Mouse (Mus musculus) forebrain, embryonic 16.5 days (tissue): Measurements from ENCODE around the gene Epsti1. TPM values are rescaled to one million over a fixed set of nuclear protein-coding genes. Genes with fewer than 3 reads are reported as not detected.

Source experiments
- ATAC-seq: fragments of 200-750 bp; cut with Nextera tagmentation; 2 replicates; pipeline ENCODE4 v1.8.0; 2017; ENCODE audit warnings: mild to moderate bottlenecking, moderate library complexity
- H3K27ac ChIP-seq: fragments of 300-500 bp; sonication (generic); 2 replicates; pipeline ENCODE4 v1.5.1; 2014; ENCODE audit warnings: low read length, control low read depth
- H3K27me3 ChIP-seq: fragments of 300-500 bp; sonication (generic); replicated peaks from 2 replicates; pipeline ENCODE4 v1.6.1; 2014; ENCODE audit warnings: low read length; ENCODE audit not compliant: control insufficient read depth, insufficient read depth
- H3K36me3 ChIP-seq: fragments of 300-500 bp; sonication (generic); 2 replicates; pipeline ENCODE4 v1.6.1; 2014; ENCODE audit not compliant: control insufficient read depth, insufficient read depth
- H3K4me1 ChIP-seq: fragments of 300-500 bp; sonication (generic); replicated peaks from 2 replicates; pipeline ENCODE4 v1.6.1; 2014; ENCODE audit warnings: low read length; ENCODE audit not compliant: control insufficient read depth, insufficient read depth
- H3K4me2 ChIP-seq: fragments of 300-500 bp; sonication (generic); 2 replicates; pipeline ENCODE4 v1.6.1; 2014; ENCODE audit warnings: mild to moderate bottlenecking, low read length, control low read depth
- H3K4me3 ChIP-seq: fragments of 300-500 bp; sonication (generic); replicated peaks from 2 replicates; pipeline ENCODE4 v1.5.1; 2014; ENCODE audit warnings: mild to moderate bottlenecking, low read length, control low read depth
- H3K9ac ChIP-seq: fragments of 300-500 bp; sonication (generic); replicated peaks from 2 replicates; pipeline ENCODE4 v1.6.1; 2014; ENCODE audit warnings: low read depth, low read length, control low read depth
- H3K9me3 ChIP-seq: fragments of 300-500 bp; sonication (generic); 2 replicates; pipeline ENCODE4 v1.6.1; 2016; ENCODE audit warnings: low read length; ENCODE audit not compliant: control insufficient read depth
- WGBS: fragments of 180-500 bp; shearing (Covaris S2); extraction: QIAGEN DNeasy Blood & Tissue Kit; methylation state at CpG from one replicate; pipeline ENCODE4 v1.1.7; 2014; 5-methylcytosine and 5-hydroxymethylcytosine counted together
- polyA plus RNA-seq: library from polyadenylated mRNA; unstranded; fragments of >200 nt; fragmentation: Nextera tagmentation; extraction: Ambion mirVana; gene quantifications from 2 replicates; pipeline ENCODE4 v1.2.1, GENCODE M21; 2015

Epsti1 gene
- polyA plus RNA-seq, result 0.30 and 0.33 TPM in 2 replicates

DNA sequence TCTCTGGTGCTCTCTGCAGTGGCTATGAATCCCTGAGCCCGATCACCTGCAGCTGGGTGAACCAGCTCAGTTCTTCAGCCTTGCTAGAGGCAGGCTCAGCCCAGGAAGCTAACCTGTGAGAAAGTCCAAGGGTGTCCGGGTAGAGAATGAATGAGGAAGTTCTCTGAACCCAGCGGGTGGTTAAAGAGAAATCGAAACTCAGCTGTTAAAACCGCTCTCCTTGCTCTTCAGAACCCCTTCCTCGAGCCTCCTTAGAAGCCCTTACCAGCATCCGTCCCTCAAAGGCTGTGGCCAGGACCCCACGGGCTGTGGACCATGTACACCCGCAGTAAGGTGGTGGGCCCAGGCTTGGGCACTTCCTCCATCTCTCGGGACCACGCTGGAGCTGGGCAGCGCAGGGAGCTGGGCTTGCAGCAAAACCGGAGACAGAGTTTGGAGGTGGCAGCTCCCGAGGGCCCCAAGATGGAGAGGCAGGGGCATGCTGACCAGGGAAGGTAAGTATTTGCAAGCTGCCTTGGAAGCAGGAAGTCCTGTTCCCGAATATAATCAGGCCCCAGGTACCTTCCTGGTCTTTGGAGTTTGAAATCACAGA is at the start of gene Epsti1:
Epsti1 (plus strand) TSS at position 69 of the 592 bp plus-strand sequence.
- no peak for ATAC-seq
- no peaks in the 10 kb centered on the region for H3K36me3 ChIP-seq
- no peaks in the 10 kb centered on the region for H3K27me3 ChIP-seq
- H3K4me2 ChIP-seq, result no peak within 1 kb of the TSS
- no peak within 1 kb of the TSS for H3K4me3 ChIP-seq
- no peak within 1 kb of the TSS for H3K27ac ChIP-seq
- no peaks in the 10 kb centered on the region for H3K4me1 ChIP-seq
- H3K9me3 ChIP-seq, result no peaks in the 10 kb centered on the region
- no peak within 1 kb of the TSS for H3K9ac ChIP-seq
- WGBS, result 69% methylated on average over 15 of the region's 15 CpGs

DNA sequence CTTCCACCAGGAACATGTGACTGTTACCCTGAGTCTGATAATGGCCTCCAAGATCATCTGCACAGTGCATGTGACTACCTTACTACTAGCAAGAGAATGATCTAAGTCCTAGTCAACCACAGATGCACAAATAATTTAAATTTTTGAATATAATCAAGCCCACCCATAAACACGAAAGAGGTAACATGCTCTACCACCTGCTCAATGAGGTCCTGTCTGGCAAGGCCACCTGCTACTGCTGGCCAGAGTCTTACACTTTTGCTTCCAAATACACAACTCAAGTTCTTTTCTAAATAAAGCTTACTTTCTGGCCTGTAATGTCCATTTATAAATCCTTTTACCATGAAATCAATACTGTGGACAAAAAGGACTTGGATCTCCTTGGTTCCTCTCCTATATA is 44.1 kb upstream of the Epsti1 start:
- 57% methylated on average over 1 of the region's 1 CpGs for WGBS
- H3K4me1 ChIP-seq, result peaks cover 3% of the 10 kb centered on the region; the same call in 1 of the 2 replicates
- no peak for ATAC-seq
- H3K4me2 ChIP-seq, result no peak overlapping the region
- no peak overlapping the region for H3K4me3 ChIP-seq
- H3K9me3 ChIP-seq, result no peaks in the 10 kb centered on the region
- H3K27me3 ChIP-seq, result no peaks in the 10 kb centered on the region
- no peak overlapping the region for H3K9ac ChIP-seq
- no peaks in the 10 kb centered on the region for H3K36me3 ChIP-seq
- H3K27ac ChIP-seq, result no peak overlapping the region

DNA sequence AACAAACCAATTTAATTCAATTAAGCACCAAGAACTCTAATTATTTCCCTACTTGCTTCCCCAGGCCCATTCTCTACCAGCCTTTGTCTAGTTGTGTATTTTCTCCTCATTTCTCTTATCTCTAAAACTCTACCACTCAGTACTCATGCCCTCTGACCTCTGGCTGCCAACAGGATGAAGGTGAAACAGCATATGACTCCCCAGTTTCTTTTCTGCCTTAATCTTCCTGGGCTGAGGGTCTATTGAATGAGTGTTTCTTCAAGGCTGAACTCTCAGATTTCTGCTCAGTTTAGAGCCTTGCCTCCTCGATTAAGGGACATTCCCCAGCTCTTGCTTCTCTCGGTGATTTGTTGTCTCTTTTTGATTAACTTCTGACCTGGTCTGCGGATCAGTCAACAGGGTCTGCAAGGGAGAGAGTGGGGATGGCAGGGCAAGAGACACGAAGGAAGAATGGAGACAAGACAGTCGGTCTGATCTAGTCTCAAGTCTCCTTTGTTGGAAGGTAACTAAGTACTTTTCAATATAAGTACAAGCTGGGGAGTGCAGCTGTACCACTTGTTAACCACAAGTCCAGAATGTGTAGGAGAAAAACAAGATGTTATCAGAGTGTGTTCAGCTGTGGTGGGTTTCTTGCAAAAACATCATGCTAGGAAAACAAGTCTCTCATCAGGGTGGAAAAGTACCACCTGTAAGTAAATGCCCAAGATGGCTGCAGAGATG is 43.0 kb upstream of the Epsti1 start:
- ATAC-seq, result no peak
- peaks cover 3% of the 10 kb centered on the region; the same call in 1 of the 2 replicates for H3K4me1 ChIP-seq
- no peaks in the 10 kb centered on the region for H3K9me3 ChIP-seq
- H3K4me2 ChIP-seq, result no peak overlapping the region
- no peaks in the 10 kb centered on the region for H3K27me3 ChIP-seq
- H3K27ac ChIP-seq, result no peak overlapping the region
- no peak overlapping the region for H3K4me3 ChIP-seq
- H3K36me3 ChIP-seq, result no peaks in the 10 kb centered on the region
- H3K9ac ChIP-seq, result no peak overlapping the region
- WGBS, result 36% methylated on average over 5 of the region's 5 CpGs

DNA sequence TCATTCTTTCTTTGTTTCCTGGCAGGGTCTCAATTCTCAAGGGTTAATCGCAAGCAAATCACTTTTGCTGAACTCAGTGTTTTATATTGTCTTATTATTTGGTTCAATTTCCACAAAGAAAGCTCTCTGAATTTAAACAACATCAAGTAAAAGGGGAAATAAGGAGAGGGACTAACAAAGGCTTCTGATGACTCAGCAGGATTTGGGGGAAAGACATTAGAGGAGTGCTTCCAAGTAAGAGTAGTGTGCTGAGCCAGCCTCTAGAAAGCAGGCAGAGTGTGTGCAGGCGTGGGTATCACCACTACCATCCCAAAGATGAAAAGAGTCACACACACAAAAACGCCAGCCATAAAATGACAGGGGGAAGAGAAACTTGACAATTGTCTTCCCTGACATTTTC is 40.0 kb upstream of the Epsti1 start:
- ATAC-seq, result no peak
- H3K36me3 ChIP-seq, result no peaks in the 10 kb centered on the region
- no peak overlapping the region for H3K4me3 ChIP-seq
- no peak overlapping the region for H3K4me2 ChIP-seq
- WGBS, result 27% methylated on average over 3 of the region's 3 CpGs
- no peak overlapping the region for H3K27ac ChIP-seq
- no peaks in the 10 kb centered on the region for H3K9me3 ChIP-seq
- H3K9ac ChIP-seq, result no peak overlapping the region
- H3K27me3 ChIP-seq, result no peaks in the 10 kb centered on the region
- peaks cover 3% of the 10 kb centered on the region; the same call in 1 of the 2 replicates for H3K4me1 ChIP-seq

DNA sequence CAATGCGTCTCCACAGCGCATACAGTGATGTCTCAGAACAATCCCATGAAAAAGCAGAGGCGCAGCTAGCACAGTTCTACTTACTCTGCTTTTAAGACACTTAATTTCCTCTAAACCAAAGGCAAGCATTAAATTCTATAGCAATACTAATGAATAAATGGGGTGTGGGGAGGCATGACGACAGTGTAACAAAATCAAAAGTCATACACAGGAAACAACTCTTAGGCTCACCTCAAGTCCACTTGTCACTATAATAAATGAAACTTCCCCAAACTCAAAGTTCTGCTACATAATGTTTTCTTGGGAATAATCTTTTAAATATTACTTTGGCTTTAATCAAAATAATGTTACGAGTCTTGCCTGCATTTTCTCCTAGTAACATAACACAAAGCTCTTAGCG is 39.5 kb upstream of the Epsti1 start:
- H3K9me3 ChIP-seq, result no peaks in the 10 kb centered on the region
- no peaks in the 10 kb centered on the region for H3K27me3 ChIP-seq
- no peak for ATAC-seq
- H3K4me2 ChIP-seq, result no peak overlapping the region
- no peak overlapping the region for H3K9ac ChIP-seq
- H3K4me1 ChIP-seq, result peaks cover 3% of the 10 kb centered on the region; the same call in 1 of the 2 replicates
- H3K27ac ChIP-seq, result no peak overlapping the region
- H3K36me3 ChIP-seq, result no peaks in the 10 kb centered on the region
- WGBS, result 85% methylated on average over 6 of the region's 6 CpGs
- H3K4me3 ChIP-seq, result no peak overlapping the region

DNA sequence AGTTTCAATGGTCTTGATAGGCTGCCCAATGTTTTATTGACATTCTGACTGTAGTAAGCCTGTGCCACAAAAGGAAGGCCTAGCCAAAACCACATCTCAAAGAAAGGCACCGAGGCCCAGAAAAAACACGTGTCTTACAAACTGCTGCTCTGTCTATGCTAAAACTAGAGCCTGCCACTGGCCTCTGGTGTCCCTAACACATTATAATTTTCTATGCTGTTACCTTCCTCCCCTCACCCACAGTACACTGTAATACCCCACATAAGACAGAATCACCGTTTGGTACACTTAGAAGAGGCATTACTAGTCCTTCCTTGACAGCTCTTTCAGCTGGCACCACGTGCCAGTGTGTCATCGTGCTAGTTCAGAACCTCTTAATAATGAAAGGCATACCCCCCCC is 36.4 kb upstream of the Epsti1 start:
- no peak overlapping the region for H3K4me3 ChIP-seq
- H3K4me1 ChIP-seq, result peaks cover 3% of the 10 kb centered on the region; the same call in 1 of the 2 replicates
- no peak overlapping the region for H3K4me2 ChIP-seq
- no peaks in the 10 kb centered on the region for H3K27me3 ChIP-seq
- H3K36me3 ChIP-seq, result no peaks in the 10 kb centered on the region; the same call in 1 of the 2 replicates
- WGBS, result 83% methylated on average over 5 of the region's 5 CpGs
- ATAC-seq, result no peak
- no peaks in the 10 kb centered on the region for H3K9me3 ChIP-seq
- no peak overlapping the region for H3K9ac ChIP-seq
- no peak overlapping the region for H3K27ac ChIP-seq

DNA sequence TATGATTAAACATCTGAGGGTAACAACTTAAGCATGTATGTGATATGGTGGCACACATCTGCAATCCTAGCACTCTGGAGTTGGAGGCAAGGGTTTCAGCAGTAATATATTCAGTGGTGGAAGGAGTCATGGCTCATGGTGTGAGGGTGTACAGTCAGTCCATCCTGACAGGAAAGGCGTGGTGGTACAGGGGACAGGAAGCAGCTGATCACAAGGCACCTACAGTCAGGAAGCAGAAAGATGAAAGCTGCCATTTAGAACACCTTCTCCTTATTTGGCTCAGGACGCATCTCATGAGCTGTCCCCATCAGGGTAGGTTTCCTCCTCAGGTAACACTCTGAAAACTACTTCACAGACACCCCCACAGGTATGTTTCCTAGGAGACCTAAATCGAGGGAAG is 33.1 kb upstream of the Epsti1 start:
- no peak overlapping the region for H3K4me3 ChIP-seq
- no peaks in the 10 kb centered on the region; the same call in 1 of the 2 replicates for H3K36me3 ChIP-seq
- no peak overlapping the region for H3K4me2 ChIP-seq
- H3K27ac ChIP-seq, result no peak overlapping the region
- H3K9ac ChIP-seq, result no peak overlapping the region
- H3K27me3 ChIP-seq, result no peaks in the 10 kb centered on the region
- H3K4me1 ChIP-seq, result peaks cover 8% of the 10 kb centered on the region
- ATAC-seq, result no peak
- H3K9me3 ChIP-seq, result no peaks in the 10 kb centered on the region
- WGBS, result 93% methylated on average over 3 of the region's 3 CpGs

DNA sequence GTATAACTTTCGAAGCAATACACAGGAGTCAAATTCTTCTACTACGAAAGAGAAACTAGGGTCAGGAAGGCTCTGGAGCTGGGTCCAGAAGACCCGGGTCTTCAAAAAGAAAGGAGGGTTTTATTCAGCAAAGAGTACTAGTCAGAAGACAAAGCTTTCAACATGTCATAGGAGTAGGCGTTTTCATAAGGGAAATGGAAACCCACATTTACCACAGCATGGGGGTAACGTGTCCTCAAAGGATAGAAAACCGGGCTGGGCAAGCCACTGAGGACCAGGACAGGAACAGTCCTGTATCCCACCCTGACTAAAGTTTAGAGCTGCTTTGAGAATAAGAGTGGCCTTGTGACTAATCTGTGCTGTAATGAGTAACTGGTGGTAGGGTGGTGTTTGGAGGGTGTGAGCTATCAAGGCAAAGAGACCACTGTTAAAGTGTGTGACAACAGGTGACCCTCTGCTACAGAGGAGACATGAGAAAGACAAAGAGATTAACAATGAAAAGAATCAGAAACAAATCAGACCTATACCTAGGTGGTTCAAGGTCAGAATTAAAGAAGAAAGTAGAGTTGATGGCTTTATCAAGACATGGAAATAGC is 32.6 kb upstream of the Epsti1 start:
- no peak overlapping the region for H3K4me3 ChIP-seq
- H3K9ac ChIP-seq, result no peak overlapping the region
- H3K4me1 ChIP-seq, result peaks cover 8% of the 10 kb centered on the region
- H3K36me3 ChIP-seq, result no peaks in the 10 kb centered on the region; the same call in 1 of the 2 replicates
- no peak overlapping the region for H3K4me2 ChIP-seq
- no peaks in the 10 kb centered on the region for H3K9me3 ChIP-seq
- no peaks in the 10 kb centered on the region for H3K27me3 ChIP-seq
- H3K27ac ChIP-seq, result no peak overlapping the region
- 91% methylated on average over 6 of the region's 6 CpGs for WGBS
- ATAC-seq, result no peak
